Mouse (Mus musculus) frontal cortex, postnatal 25 days (tissue): Measurements from ENCODE around the gene Trpm3.

Experiments
- DNase-seq, 2 experiments: peaks; one replicate each; pipeline ENCODE4 v3.0.0; 2022; ENCODE audit warnings: low spot score in 2 of 2

The Trpm3 gene

DNA sequence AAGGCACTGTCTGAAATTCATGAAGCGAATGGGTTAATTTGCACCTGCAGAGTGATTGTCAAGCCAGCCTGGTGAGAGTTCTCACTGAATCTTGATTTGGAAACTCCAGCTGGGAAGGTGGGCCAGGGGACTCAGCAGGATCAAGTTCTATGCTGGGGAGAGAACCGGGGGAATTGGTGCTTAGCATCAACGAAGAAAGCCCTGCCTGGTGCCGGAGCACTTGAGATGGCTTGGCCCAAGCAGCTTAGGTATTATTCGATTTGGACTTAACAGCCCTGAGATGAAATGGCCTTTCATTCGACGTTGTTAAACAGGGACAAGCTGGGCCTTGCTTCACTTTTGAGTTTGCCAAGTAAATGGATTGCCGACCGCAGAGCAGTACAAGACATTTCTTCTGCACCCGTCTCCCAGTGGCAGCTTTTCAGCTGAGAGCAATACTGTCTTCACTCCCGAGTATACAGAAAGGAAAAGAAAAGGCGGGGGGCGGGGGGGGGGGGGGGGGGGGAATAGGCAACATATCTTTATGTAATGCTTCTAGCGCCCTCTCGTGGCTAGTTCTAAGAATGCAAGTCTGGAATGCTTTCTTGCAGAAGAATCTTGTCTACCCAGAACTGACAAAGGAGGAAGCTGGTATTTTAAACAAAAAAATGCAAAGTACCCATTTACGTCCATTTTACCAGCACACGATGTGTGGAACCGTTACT is 165.3 kb downstream of the Trpm3 start:
- DNase-seq: peak; percentile 75 to 86

GRCm38 (mm10) chr19:22308081-22308480 is 169.2 kb downstream of the Trpm3 start:
- DNase-seq: no peak

- DNase-seq: no peak
Observed at GRCm38 (mm10) chr19:22317306-22317705, 178.5 kb downstream of the Trpm3 start.

- DNase-seq: no peak
Observed at GRCm38 (mm10) chr19:22326813-22327212, 188.0 kb downstream of the Trpm3 start.

GRCm38 (mm10) chr19:22327226-22327625 is 188.4 kb downstream of the Trpm3 start:
- no peak for DNase-seq

GRCm38 (mm10) chr19:22336278-22336677 is 197.4 kb downstream of the Trpm3 start:
- no peak for DNase-seq

GRCm38 (mm10) chr19:22337468-22337867 is 198.6 kb downstream of the Trpm3 start:
- DNase-seq: no peak

DNA sequence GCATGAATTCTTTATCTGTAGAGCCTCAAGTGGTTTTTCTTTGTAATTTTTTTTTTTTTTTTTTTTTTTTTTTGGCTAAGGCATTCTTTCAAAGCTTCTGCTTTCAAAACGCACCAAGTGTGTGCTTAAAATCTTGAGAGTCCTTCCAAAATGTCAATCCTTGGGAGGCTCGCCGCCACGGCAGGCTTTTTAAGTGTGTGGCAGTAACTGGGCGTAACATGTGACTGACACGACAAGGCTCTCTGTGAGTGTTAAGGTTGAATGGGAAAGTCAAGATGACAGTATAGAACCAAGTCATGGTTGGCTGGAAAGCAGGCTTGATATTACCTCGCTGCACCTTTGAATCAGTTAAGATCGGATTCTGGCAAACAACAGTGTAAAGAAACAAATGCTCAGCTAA is 200.1 kb downstream of the Trpm3 start:
- DNase-seq: no peak

- no peak for DNase-seq
Observed at GRCm38 (mm10) chr19:22354037-22354541, 215.2 kb downstream of the Trpm3 start.

GRCm38 (mm10) chr19:22386890-22387289 is 248.0 kb downstream of the Trpm3 start:
- DNase-seq: no peak

DNA sequence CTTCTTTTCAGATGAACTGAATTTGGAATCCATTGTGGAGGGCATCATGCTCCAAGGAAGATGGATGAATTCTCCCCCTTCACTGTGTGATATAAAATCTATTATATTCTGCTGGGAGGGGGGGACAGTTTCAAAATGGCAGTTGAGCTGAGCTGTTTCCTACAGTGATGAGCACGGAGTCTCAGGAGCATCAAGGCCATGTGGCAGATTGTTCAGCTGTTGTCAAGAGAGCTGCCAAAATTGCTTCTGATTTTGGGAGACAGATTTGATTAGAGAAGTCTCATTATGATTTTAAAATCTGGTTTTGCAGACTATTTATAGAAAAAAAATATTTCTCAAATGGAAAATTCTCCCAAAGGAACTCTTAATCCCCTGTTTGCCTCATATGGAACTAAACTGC is 255.9 kb downstream of the Trpm3 start:
- no peak for DNase-seq

GRCm38 (mm10) chr19:22404049-22404448 is 265.2 kb downstream of the Trpm3 start:
- DNase-seq: no peak

GRCm38 (mm10) chr19:22418239-22418638 is 279.4 kb downstream of the Trpm3 start:
- DNase-seq: no peak

GRCm38 (mm10) chr19:22437207-22437606 is 298.4 kb downstream of the Trpm3 start:
- DNase-seq: no peak

- no peak for DNase-seq
Observed at GRCm38 (mm10) chr19:22447418-22448339, 308.8 kb downstream of the Trpm3 start.

- DNase-seq: no peak
Observed at GRCm38 (mm10) chr19:22448340-22449288, 309.8 kb downstream of the Trpm3 start.

DNA sequence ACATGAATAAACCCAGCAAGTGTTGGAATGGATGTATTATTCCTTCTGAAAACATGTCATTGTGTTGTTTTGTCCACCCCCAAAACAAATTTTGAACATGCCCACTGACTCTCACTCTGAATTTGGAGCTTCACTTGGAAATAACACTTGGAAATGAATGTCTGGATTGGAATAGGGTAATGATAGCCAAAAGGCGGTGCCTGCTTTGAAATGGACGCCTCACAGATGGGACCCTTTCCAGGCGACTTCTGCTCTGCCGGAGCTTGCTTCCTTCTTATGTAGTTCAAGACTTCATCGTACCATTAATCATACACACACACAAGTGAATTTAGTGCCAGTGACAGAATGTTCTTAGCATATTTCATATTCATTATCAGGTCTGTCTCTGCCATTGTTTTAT is 312.4 kb downstream of the Trpm3 start:
- DNase-seq: no peak

GRCm38 (mm10) chr19:22456935-22457334 is 318.1 kb downstream of the Trpm3 start:
- DNase-seq: no peak

- DNase-seq: no peak
Observed at GRCm38 (mm10) chr19:22462043-22462442, 323.2 kb downstream of the Trpm3 start.

- peak; percentile 20 to 52 for DNase-seq
Observed at GRCm38 (mm10) chr19:22463506-22463905, 324.7 kb downstream of the Trpm3 start.

DNA sequence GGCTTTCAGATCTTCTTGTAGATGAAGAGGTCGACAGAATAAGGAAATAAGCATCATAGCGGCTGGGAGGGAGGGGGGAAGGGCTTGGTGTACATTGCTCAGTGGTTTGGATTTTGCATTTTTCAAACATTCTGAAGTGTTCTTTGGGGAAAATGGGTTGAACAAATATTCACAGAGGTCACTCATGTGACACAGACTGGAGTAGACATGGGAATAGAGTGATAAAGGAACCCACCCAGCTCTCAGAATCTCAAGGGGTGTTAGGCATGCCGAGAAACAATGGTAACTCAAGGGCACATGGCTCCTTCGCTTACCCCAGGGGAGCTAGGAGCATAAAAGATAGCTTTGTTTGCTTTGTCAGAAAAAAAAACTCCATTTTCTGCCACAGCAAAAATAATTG is 330.8 kb downstream of the Trpm3 start:
- no peak for DNase-seq
